Mouse (Mus musculus): ENCODE measurements around the gene Cldn10.

Gene Cldn10

DNA sequence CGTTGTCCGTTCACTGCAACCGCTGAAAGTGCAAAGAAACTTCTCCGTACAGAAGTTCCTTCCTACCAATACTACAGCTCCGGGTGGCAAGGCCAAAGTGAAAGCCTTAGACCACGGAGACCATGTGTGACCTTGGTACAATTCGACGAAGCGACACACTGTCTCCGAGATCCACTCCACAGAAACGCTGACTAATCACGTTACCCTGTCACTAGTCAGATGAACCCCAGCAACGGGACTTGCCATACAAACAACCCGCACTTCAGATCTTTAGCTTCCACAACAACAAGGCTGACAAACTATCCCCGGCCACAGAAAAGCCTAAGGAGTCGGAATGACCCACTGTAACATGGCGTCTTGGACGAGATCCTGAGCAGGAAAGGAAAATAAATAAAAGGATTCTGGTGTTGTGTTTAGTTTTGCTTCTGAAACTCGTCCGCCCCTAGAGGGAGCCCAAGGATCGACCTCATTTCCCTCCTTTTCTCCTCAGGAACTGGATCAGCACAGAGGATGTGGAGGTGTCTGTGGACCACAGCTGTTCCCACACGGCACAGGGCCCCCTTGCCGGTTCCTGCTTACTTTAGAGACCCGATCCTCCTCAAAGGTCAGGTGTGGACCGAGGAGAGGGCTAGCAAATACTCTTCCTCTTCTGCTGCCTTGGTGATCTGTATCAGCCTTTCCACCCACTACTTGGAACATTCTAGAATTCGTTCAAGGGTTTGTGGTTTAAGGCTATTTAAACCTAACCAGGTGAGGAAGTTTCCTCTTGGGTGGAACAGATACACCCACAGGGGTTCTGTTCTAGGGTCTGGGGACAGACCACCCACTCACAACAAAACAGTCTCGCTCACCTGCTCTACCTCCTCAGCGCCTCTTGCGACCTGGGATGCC, 122.9 kb downstream of the Cldn10 start:
- DNase-seq (ENCODE audit: inconsistent ontology term): peak; percentile 42

DNA sequence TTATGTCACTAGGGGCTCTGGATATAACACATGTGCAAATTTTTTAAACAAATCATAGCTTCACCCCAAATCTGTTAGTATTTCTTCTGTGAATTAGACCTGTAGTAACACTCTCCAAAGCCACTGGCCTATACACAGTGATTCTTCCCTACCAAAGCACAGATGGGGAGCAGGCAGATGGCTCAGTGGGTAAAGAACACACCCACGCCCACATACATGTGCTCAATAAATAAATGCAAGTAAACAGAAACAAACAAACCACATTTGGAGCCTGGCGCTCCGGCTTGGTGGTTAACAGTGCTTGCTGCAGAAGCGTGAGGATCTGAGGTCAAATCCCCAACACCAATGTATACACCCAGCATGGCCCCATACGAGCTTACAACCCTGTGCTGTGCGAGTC, 123.8 kb downstream of the Cldn10 start:
- no peak for DNase-seq (ENCODE audit: inconsistent ontology term)

DNA sequence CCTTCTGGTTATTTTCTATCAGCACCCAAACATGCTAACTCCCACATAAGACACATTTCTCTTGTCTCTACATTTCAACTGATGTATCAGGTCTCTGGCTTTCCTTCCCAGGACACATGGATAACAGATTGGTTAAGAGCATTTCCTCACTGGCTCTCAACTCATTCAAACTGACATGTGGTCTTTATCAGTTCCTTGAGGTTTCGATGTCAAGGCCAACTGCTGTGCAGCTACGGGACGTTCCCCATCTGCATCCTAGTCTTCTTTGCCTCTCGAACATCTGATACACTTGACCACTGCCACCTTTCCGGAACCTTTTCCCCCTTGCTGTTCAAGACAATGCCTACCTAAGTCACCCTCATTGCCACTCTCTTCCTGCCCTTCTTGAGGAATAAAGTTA, 125.9 kb downstream of the Cldn10 start:
- no peak for DNase-seq (ENCODE audit: inconsistent ontology term)

DNA sequence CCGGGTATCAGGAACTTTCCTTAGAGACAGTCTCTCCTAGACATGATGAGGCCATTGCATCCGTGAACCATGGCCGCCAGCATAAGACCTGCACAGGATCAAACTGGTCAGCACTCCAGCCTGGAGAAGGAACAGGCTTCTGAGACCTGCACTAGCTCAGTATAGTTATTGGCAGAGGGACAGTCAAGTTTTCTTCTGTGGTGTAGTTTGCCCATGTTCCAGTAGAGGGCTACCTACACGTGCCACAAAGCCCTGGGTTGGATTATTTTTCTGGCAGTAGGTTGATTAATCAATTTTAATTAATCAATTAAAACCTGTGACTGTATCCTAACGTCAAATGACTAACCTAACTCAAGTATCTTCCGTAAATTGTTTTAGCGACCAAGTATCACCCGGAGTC, 131.3 kb downstream of the Cldn10 start:
- DNase-seq (ENCODE audit: inconsistent ontology term): no peak

DNA sequence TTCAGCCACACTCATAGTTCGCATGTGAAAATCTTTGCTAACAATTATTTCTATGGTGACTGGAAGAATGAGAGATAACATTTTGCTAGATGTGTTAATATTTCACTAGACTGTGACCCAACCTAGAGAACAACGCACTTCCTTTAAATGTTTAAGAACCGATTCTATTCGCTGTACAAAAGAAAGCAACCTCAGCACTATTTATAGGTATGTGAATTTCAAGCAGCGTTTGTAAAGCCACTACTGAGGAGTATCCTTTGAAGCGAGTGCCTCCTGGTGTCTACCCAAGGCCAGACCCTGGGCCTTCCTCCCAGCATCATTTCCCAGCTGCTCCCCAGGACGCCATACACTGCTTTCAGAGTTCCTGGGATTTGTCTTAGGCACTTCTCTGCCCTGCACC, 132.9 kb downstream of the Cldn10 start:
- DNase-seq (ENCODE audit: inconsistent ontology term): no peak

DNA sequence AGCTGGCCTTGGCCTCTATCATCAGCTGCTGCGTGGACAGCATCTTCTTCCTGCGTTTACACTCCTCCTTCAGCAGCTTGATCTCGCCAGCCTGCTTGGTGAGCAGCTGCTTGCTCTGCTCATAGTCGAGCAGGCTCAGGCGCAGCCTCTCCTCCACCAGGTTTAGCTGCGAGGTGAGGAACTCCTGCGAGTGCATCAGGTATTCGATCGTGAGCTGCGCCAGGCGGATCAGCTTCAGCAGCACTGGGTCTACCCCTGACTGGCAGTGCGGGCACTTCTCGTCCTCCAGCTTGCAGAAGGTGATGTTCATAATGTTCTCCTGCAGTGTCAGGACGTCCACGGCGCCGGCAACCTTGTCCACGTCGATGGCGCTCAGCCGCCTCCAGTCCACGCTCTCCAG, 134.5 kb downstream of the Cldn10 start:
- DNase-seq (ENCODE audit: inconsistent ontology term): no peak

DNA sequence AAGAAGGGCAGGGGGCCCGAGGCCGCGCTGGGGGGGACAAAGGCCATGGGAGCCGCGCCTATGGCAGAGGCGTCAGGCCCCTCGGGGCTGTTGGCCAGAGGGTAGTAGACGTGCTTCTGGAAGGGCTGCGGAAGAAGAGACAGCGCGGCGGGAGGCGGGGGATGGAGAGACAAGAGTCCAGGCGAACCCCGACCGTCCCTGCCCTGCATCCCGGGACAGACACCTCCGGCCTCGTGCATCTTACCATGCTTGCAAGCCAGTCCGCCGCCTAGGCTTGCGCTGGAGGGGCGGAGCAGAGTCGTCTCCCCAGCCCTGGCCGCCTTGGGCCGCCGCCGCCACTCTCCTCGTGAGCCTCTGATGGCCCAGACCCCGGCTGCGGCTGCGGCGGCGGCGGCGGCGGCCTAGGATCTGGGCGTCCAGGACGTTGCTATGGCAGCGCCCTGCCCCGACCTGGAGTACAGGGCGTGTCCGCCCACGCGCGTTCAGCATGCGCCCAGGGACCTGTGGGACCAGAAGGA, 135.0 kb downstream of the Cldn10 start:
- peak; percentile 45 for DNase-seq (ENCODE audit: inconsistent ontology term)

All from Muller cell, postnatal 12 days (primary cell).